Mouse (Mus musculus) heart, postnatal 0 days (tissue): ENCODE data around the gene Adamts16. TPM values are rescaled to one million over a fixed set of nuclear protein-coding genes. Genes with fewer than 3 reads are reported as not detected.

Experiments
- ATAC-seq: fragments of 200-750 bp; cut with Nextera tagmentation; 2 replicates; pipeline ENCODE4 v1.8.0; 2017; ENCODE audit warnings: low read depth, moderate number of reproducible peaks, moderate library complexity; ENCODE audit not compliant: insufficient read depth
- DNase-seq: peaks from one replicate; pipeline ENCODE4 v3.0.0-alpha.2; 2016; ENCODE audit warnings: low spot score
- H3K27ac ChIP-seq: fragments of 300-500 bp; sonication (generic); 2 replicates; pipeline ENCODE4 v1.5.1; 2014; ENCODE audit warnings: low read depth, mild to moderate bottlenecking
- H3K27me3 ChIP-seq: fragments of 300-500 bp; sonication (generic); 2 replicates; pipeline ENCODE4 v1.6.1; 2014; ENCODE audit warnings: low read length, mixed read lengths; ENCODE audit not compliant: control insufficient read depth, insufficient read depth
- H3K36me3 ChIP-seq: fragments of 300-500 bp; sonication (generic); replicated peaks from 2 replicates; pipeline ENCODE4 v1.6.1; 2014; ENCODE audit warnings: low read length, mixed read lengths; ENCODE audit not compliant: control insufficient read depth, insufficient read depth
- H3K4me1 ChIP-seq: fragments of 300-500 bp; sonication (generic); 2 replicates; pipeline ENCODE4 v1.6.1; 2014; ENCODE audit warnings: antibody characterized with exemption; ENCODE audit not compliant: control insufficient read depth, insufficient read depth
- H3K4me2 ChIP-seq: fragments of 300-500 bp; sonication (generic); 2 replicates; pipeline ENCODE4 v1.6.1; 2014; ENCODE audit warnings: low read depth, mild to moderate bottlenecking, low read length, moderate library complexity
- H3K4me3 ChIP-seq: fragments of 300-500 bp; sonication (generic); 2 replicates; pipeline ENCODE4 v1.5.1; 2014; ENCODE audit warnings: low read depth, low read length
- H3K9ac ChIP-seq: fragments of 300-500 bp; sonication (generic); replicated peaks from 2 replicates; pipeline ENCODE4 v1.6.1; 2014; ENCODE audit warnings: low read depth, low read length, mixed read lengths
- H3K9me3 ChIP-seq: fragments of 300-500 bp; sonication (generic); replicated peaks from 2 replicates; pipeline ENCODE4 v1.6.1; 2016; ENCODE audit warnings: low read length; ENCODE audit not compliant: control insufficient read depth
- CTCF ChIP-seq: IDR thresholded peaks from 2 replicates; pipeline ENCODE4 v1.5.1; 2016; ENCODE audit warnings: antibody characterized with exemption, control low read depth, low read depth
- EP300 ChIP-seq: IDR thresholded peaks from 2 replicates; pipeline ENCODE4 v1.6.1; 2016; ENCODE audit warnings: antibody characterized with exemption, low read depth
- WGBS: fragments of 180-500 bp; shearing (Covaris S2); extraction: QIAGEN DNeasy Blood & Tissue Kit; methylation state at CpG from one replicate; pipeline ENCODE4 v1.1.7; 2014; 5-methylcytosine and 5-hydroxymethylcytosine counted together
- polyA plus RNA-seq: library from polyadenylated mRNA; unstranded; fragments of >200 nt; fragmentation: Nextera tagmentation; extraction: Ambion mirVana; gene quantifications from 2 replicates; pipeline ENCODE4 v1.2.1, GENCODE M21; 2015
- total RNA-seq: library from RNA; depleted of rRNA; stranded (reverse); fragments of >200 nt; gene quantifications from 2 replicates; pipeline ENCODE4 v1.2.3, GENCODE M21; 2014; ENCODE audit warnings: low replicate concordance; rRNA removed

Gene Adamts16
- total and polyA plus RNA-seq, 2 experiments from 2014 or later = 0.05 to 0.57 TPM

DNA sequence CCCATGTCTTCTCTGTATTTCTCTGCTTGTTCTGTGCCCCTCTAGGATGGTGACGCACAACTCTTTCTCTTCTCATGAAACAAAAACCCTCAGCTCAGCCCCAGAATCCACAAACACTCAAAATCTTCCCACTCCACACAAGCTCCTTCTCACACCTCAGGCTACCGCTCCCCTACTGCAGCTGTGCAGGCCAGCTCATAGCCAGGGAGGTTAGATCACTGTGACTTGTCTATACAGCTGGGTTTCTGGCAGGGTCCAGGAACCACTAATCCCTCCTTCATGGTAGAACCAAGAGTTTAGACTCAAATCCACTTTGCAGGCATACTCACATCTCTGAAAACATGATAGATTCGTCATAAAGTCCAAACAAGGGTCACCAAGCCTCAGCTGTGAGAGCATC is 161.3 kb downstream of the Adamts16 start:
- Histone ChIP-seq H3K27ac (no peak overlapping the region), H3K4me1 (no peaks in the 10 kb centered on the region), H3K9ac (no peak overlapping the region), H3K4me3 (no peak overlapping the region), H3K4me2 (no peak overlapping the region), H3K27me3 (no peaks in the 10 kb centered on the region), H3K9me3 (no peaks in the 10 kb centered on the region), H3K36me3 (no peaks in the 10 kb centered on the region)
- no peak for TF ChIP-seq CTCF
- TF ChIP-seq EP300 = no peak
- WGBS = 82% methylated on average over 3 of the region's 3 CpGs
- DNase-seq (no peak), ATAC-seq (no peak)

Other genes starting within 250 kb of the Adamts16 start
- 21.0 and 29.5 TPM in 2 replicates for gene Ice1, start 204.2 kb downstream of the Adamts16 start, total RNA-seq
- gene Ice1, start 204.2 kb downstream of the Adamts16 start, polyA plus RNA-seq = 7.2 and 7.7 TPM in 2 replicates